Mouse (Mus musculus) neural tube, embryonic 13.5 days (tissue): ENCODE data around the gene RPS10-NUDT3. TPM values are rescaled to one million over a fixed set of nuclear protein-coding genes. Genes with fewer than 3 reads are reported as not detected.

Experiments
- ATAC-seq: fragments of 200-750 bp; cut with Nextera tagmentation; 2 replicates; pipeline ENCODE4 v1.8.0; 2017; ENCODE audit warnings: low read depth, mild to moderate bottlenecking, moderate TSS enrichment, moderate library complexity
- H3K27ac ChIP-seq: fragments of 300-500 bp; sonication (generic); replicated peaks from 2 replicates; pipeline ENCODE4 v1.5.1; 2015; ENCODE audit warnings: moderate library complexity, mild to moderate bottlenecking, inconsistent platforms
- H3K27me3 ChIP-seq: fragments of 300-500 bp; sonication (generic); 2 replicates; pipeline ENCODE4 v1.6.1; 2015; ENCODE audit warnings: mild to moderate bottlenecking, inconsistent platforms
- H3K36me3 ChIP-seq: fragments of 300-500 bp; sonication (generic); 2 replicates; pipeline ENCODE4 v1.6.1; 2015; ENCODE audit warnings: mild to moderate bottlenecking, inconsistent platforms
- H3K4me1 ChIP-seq: fragments of 300-500 bp; sonication (generic); replicated peaks from 2 replicates; pipeline ENCODE4 v1.6.1; 2015; ENCODE audit warnings: inconsistent platforms
- H3K4me2 ChIP-seq: fragments of 300-500 bp; sonication (generic); 2 replicates; pipeline ENCODE4 v1.6.1; 2015; ENCODE audit warnings: inconsistent platforms, mild to moderate bottlenecking, moderate library complexity
- H3K4me3 ChIP-seq: fragments of 300-500 bp; sonication (generic); 2 replicates; pipeline ENCODE4 v1.5.1; 2015; ENCODE audit warnings: mild to moderate bottlenecking, inconsistent platforms
- H3K9ac ChIP-seq: fragments of 300-500 bp; sonication (generic); 2 replicates; pipeline ENCODE4 v1.6.1; 2015; ENCODE audit warnings: moderate library complexity, mild to moderate bottlenecking, inconsistent platforms
- H3K9me3 ChIP-seq: fragments of 300-500 bp; sonication (generic); 2 replicates; pipeline ENCODE4 v1.6.1; 2016; ENCODE audit warnings: inconsistent platforms
- WGBS: fragments of 180-500 bp; shearing (Covaris S2); methylation state at CpG from one replicate; pipeline ENCODE4 v1.1.7; 2015; 5-methylcytosine and 5-hydroxymethylcytosine counted together
- polyA plus RNA-seq: library from polyadenylated mRNA; unstranded; fragments of >200 nt; fragmentation: Nextera tagmentation; extraction: Ambion mirVana; gene quantifications from 2 replicates; pipeline ENCODE4 v1.2.1, GENCODE M21; 2015

Gene RPS10-NUDT3
- not detected in 2 replicates for polyA plus RNA-seq

DNA sequence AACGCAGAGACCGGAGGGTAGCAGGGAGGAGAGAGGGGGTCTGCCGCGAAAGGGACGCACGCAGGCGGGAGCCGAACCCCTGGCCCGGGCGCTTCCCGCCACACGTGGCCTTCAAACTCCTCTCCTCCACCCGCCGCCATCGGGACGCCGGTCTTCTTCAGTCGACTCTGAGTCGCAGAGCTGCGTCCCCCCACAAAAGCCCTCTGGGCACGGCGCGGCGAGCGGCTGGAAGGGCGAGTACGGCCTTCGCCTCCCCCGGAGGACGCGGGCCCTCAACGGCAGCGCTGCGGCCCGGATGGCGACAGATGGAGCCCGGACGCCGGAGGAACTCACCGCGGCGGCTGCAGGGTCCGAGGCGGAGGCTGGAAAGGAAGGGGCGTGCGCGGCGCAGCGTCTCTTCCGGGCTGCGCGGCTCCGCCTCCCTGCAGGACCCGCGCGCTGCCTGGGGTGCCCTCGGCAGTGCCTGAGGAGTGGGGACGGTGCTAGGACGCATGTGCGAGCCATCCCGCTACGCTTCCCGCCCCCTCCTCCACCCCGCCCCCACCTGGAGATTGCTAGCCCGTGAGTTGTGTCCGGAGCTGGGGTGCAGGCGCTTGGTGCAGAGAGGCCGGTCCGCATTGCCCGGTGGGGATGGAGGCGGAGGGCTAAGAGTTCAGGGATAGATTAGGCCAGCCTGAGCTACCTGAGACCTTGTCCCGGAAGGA, at the start of gene RPS10-NUDT3:
TSS of gene RPS10-NUDT3 (minus strand) at position 352 of the 704 bp plus-strand sequence.
- no peaks in the 10 kb centered on the region for H3K27me3 ChIP-seq
- ATAC-seq = peak; percentile 98
- peak within 1 kb of the TSS; percentile 93 for H3K27ac ChIP-seq
- H3K4me1 ChIP-seq = peaks cover 49% of the 10 kb centered on the region
- peak within 1 kb of the TSS; percentile 70 for H3K4me3 ChIP-seq
- WGBS = under 1% methylated on average over 72 of the region's 72 CpGs
- H3K9me3 ChIP-seq = no peaks in the 10 kb centered on the region
- H3K9ac ChIP-seq = peak within 1 kb of the TSS; percentile 89
- H3K4me2 ChIP-seq = peak within 1 kb of the TSS; percentile 97
- peaks cover 36% of the 10 kb centered on the region for H3K36me3 ChIP-seq

DNA sequence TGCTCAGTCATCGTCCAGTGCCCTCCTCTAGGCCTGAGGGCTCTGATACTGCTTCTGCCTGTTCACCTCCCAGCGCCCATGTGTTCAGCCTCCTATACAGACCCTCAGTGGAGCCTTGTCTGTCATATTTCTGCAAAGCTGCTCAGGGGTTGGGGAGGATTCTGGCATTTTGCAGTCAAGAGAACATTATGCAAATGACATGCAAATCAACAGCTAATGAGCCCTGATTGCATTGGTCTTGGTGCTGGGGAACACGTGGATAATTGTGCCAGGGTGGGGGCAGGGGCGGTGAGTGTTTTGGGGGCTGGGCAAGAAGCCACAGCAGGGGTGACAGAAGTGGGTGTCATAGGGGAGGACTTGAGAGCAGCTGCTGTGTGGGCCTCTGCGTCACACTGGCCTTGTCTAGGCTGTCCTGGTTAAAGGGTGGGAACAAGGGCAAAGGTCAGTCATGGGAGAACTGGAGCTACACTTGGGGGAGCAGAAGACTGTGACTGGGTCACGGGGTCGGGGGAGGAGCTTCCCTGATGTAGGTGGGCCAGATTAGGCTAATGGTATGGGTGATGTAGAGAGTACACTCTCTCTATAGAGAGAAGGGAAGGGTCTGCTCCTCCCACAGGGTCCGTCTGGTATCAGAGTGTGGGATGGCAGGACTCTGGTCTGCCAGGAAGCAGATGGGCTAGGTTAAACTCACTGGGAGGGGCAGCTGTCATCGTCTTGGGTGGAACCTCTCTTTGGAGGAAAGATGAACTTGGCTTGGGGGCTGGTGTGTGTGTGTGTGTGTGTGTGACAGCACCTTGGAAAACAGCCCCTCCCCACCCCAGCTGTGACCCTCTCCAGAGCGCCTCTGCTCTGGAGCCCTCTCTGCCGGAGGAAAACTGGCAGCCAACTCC, 44.1 kb upstream of the RPS10-NUDT3 start:
- peak; percentile 83 for ATAC-seq
- WGBS = 20% methylated on average over 11 of the region's 11 CpGs
- Histone ChIP-seq H3K27me3 (no peaks in the 10 kb centered on the region), H3K9me3 (no peaks in the 10 kb centered on the region), H3K4me1 (peaks cover 34% of the 10 kb centered on the region), H3K4me2 (no peak overlapping the region), H3K4me3 (no peak overlapping the region), H3K9ac (0 out of 2 replicates have a peak overlapping the region, but pooled peaks have one; percentile 12), H3K27ac (peak overlapping the region; percentile 88), H3K36me3 (no peaks in the 10 kb centered on the region)

DNA sequence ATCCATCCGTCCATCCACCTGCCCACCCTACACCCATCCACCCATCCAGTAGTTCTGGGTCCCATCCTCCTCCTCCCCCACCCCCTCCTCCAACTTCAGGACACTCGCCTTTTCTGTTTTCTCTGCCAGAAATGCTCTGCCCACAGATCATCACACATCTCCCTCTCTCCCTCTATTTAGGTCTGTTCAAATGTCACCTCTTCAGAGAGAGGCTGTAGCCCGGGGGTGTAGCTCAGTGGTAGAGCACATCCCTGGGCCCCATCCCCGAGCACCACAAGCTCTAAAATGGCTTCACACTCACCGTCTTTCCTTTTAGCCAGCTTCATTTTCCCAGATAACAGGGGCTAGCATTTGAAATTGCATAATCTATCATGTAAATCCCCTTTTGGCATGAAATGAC, 42.7 kb upstream of the RPS10-NUDT3 start:
- Histone ChIP-seq H3K27me3 (no peaks in the 10 kb centered on the region), H3K36me3 (no peaks in the 10 kb centered on the region), H3K9me3 (no peaks in the 10 kb centered on the region), H3K4me1 (peaks cover 34% of the 10 kb centered on the region), H3K4me3 (no peak overlapping the region), H3K4me2 (no peak overlapping the region), H3K9ac (no peak overlapping the region), H3K27ac (peak overlapping the region; percentile 88)
- ATAC-seq = no peak
- WGBS = 82% methylated on average over 5 of the region's 5 CpGs

DNA sequence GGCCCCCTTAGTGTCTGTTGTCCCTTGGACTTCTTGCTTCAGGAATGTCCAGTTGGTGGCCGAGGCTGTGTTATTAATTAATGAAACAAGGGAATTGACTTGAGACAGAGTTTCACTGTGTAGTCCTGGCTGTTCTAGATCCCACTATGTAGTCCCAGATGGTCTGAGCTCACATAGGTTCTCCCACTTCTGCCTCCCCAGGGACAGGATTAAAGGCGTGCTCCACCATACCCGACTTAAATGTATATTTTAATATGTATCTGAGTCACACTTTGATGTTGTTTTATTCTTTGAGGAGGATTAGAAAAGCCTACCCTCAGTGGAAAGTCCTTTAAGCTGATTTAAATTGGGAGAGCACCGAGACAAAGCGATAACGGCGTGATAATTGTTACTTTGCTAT, 41.2 kb upstream of the RPS10-NUDT3 start:
- H3K36me3 ChIP-seq = no peaks in the 10 kb centered on the region
- ATAC-seq = no peak
- H3K4me1 ChIP-seq = peaks cover 34% of the 10 kb centered on the region
- no peaks in the 10 kb centered on the region for H3K27me3 ChIP-seq
- H3K4me3 ChIP-seq = no peak overlapping the region
- H3K4me2 ChIP-seq = no peak overlapping the region
- no peak overlapping the region for H3K9ac ChIP-seq
- H3K9me3 ChIP-seq = no peaks in the 10 kb centered on the region
- 77% methylated on average over 7 of the region's 7 CpGs for WGBS
- no peak overlapping the region for H3K27ac ChIP-seq

DNA sequence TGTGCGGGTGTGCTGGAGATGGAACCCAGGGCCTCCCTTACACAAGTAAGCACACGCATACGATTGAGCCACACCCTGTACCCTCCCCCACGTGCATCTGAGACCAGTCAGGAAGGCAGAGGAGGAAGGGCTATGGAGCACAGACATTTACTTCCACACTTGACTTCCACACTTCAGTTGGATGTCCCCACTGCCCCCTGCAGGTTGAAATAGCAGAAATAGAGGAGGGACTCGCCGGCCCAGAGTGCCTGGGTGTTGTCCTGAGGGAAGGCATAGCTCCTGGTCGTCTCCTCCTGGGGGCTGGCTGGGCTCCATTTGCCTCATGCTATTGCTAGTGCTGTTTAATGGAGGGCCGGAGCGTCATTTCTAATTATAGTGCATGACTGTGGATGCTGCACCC, 40.4 kb upstream of the RPS10-NUDT3 start:
- WGBS = 59% methylated on average over 9 of the region's 9 CpGs
- no peak overlapping the region for H3K27ac ChIP-seq
- no peaks in the 10 kb centered on the region for H3K9me3 ChIP-seq
- ATAC-seq = no peak
- no peaks in the 10 kb centered on the region for H3K27me3 ChIP-seq
- H3K4me2 ChIP-seq = no peak overlapping the region
- H3K4me1 ChIP-seq = peaks cover 34% of the 10 kb centered on the region
- H3K36me3 ChIP-seq = no peaks in the 10 kb centered on the region
- H3K4me3 ChIP-seq = no peak overlapping the region
- no peak overlapping the region for H3K9ac ChIP-seq

DNA sequence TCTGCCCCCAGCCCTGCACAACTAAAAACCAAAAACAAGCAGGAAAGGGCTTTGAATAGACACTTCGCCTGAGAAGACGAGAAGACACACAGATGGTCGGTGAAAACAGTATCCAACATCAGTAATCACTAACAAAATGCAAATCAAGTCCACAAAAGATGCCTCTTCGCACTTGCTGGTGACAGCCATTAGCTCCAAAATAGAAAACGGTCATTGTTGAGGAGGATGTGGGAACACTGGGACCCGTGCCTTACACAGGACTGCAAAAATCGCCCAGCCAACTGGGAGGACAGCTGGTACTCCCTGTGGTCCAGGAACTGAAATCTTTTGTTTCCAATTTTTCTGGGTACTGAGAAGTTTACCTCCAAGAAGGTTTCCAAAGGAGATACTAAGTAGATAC, 38.9 kb upstream of the RPS10-NUDT3 start:
- H3K4me1 ChIP-seq = peaks cover 20% of the 10 kb centered on the region
- H3K4me3 ChIP-seq = no peak overlapping the region
- H3K27me3 ChIP-seq = no peaks in the 10 kb centered on the region
- H3K9ac ChIP-seq = no peak overlapping the region
- no peaks in the 10 kb centered on the region for H3K36me3 ChIP-seq
- WGBS = 51% methylated on average over 7 of the region's 7 CpGs
- no peak for ATAC-seq
- H3K9me3 ChIP-seq = no peaks in the 10 kb centered on the region
- H3K27ac ChIP-seq = no peak overlapping the region
- H3K4me2 ChIP-seq = no peak overlapping the region

DNA sequence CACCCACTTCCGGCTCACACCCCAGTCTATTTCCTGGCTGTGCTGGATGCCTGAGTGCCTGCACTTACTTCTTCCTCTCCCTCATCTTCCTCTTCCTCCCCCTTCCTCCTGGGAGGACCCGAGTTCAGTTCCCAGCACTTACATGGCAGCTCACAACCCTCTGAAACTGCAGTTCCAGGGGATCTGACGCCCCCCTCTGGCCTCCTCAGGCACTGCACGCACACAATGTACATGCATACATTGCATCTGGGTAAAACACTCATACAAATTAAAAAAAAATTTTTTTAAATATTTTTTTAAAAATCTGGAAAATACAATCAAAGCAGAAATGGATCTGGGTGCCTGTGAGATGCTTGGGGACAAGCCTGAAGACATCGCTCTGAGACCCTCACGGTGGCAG, 36.7 kb upstream of the RPS10-NUDT3 start:
- ATAC-seq = no peak
- Histone ChIP-seq H3K27me3 (no peaks in the 10 kb centered on the region), H3K36me3 (no peaks in the 10 kb centered on the region), H3K27ac (no peak overlapping the region), H3K4me1 (peaks cover 3% of the 10 kb centered on the region), H3K4me2 (no peak overlapping the region), H3K9ac (no peak overlapping the region), H3K4me3 (no peak overlapping the region), H3K9me3 (no peaks in the 10 kb centered on the region)
- 86% methylated on average over 6 of the region's 6 CpGs for WGBS

DNA sequence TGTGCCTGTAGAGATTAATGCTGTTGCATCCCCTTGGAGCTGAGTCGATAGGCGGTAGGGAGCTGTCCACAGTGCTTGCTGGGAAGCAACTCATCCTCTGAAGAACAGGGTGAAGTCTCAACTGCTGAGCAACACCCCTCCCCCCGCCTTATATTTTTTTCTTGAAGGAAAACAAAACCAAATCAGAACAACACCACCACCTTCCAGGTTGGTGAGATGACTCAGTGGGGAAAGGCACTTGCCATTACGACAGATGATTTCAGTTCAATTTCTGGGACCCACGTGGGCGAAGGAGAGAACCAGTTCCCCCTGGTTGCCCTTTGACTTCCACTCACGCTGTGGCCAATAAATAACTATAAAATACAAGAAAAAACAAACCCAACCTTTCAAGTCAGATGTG, 23.7 kb upstream of the RPS10-NUDT3 start:
- H3K4me1 ChIP-seq = peaks cover 28% of the 10 kb centered on the region
- H3K9me3 ChIP-seq = no peaks in the 10 kb centered on the region
- H3K27me3 ChIP-seq = peaks cover 26% of the 10 kb centered on the region
- 71% methylated on average over 7 of the region's 7 CpGs for WGBS
- no peaks in the 10 kb centered on the region for H3K36me3 ChIP-seq
- no peak overlapping the region for H3K4me2 ChIP-seq
- ATAC-seq = no peak
- no peak overlapping the region for H3K9ac ChIP-seq
- H3K27ac ChIP-seq = no peak overlapping the region
- no peak overlapping the region for H3K4me3 ChIP-seq

DNA sequence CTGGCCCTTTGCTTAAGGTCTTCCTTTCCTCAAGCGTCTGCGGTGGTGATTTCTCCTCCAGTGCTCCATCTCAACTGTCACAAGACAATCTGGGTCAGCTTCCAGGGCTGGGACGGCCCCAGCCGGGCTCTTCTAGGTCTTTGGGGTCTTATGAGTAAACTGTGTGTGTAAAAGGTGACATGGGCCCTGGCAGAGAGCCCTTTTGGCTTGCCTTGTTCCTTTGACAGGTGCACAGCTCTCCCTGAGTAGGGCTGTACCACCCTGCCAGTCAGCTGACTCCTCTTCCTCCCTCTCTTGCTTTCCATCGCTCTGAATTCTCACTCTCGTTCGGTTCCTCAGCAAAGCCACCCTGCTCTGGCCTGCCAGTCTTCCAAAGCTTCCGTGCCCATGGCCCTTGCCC, 22.1 kb upstream of the RPS10-NUDT3 start:
- ATAC-seq = no peak
- H3K4me2 ChIP-seq = 0 out of 2 replicates have a peak overlapping the region, but pooled peaks have one; percentile 72
- peaks cover 26% of the 10 kb centered on the region for H3K27me3 ChIP-seq
- H3K27ac ChIP-seq = no peak overlapping the region
- H3K4me3 ChIP-seq = no peak overlapping the region
- 74% methylated on average over 8 of the region's 8 CpGs for WGBS
- H3K4me1 ChIP-seq = peaks cover 28% of the 10 kb centered on the region
- no peaks in the 10 kb centered on the region for H3K9me3 ChIP-seq
- H3K36me3 ChIP-seq = no peaks in the 10 kb centered on the region
- 0 out of 2 replicates have a peak overlapping the region, but pooled peaks have one; percentile 26 for H3K9ac ChIP-seq

DNA sequence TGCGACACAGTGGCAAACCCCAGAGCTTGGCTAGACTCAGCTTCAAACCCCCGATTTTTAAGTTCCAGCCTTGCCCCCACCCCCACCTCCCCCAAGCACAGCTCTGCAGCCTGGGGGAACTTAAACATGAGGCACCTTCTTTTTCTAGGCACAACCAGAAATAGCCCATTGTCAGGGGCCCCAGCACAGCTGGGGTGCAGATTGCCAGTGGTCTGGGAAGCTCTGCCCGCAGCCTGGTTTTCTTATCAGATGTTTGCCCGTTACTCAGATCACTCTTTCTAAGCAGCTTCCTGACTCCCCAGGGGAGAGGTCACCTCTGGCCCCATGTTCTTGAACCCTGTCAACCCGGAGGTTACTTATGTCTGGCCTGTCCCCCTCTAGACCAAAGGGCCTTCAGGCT, 21.4 kb upstream of the RPS10-NUDT3 start:
- 24% methylated on average over 5 of the region's 5 CpGs for WGBS
- peak overlapping the region; percentile 83 for H3K9ac ChIP-seq
- peaks cover 28% of the 10 kb centered on the region for H3K4me1 ChIP-seq
- no peaks in the 10 kb centered on the region for H3K9me3 ChIP-seq
- no peaks in the 10 kb centered on the region for H3K36me3 ChIP-seq
- no peak for ATAC-seq
- no peak overlapping the region for H3K27ac ChIP-seq
- peaks cover 26% of the 10 kb centered on the region for H3K27me3 ChIP-seq
- peak overlapping the region; percentile 60 for H3K4me3 ChIP-seq
- H3K4me2 ChIP-seq = peak overlapping the region; percentile 72

DNA sequence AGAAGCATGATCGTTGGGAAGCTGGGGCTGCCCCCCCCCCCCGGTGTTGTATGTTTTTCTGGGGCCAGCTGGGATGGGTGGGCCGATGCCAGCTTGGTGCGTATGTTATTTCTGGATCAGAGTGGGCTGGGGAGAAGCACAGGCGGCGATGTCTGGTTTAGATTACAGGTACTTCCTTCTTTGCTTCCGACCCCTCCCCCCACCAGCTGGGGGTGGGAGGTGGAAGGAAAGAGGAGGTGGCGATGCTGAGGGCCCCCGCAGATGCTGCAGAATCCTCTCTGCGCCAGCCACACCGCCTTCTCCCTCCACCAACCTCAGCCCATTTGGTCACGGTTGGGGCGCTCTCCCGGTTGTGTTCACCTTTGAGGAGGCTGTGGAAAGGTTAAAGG, 21.0 kb upstream of the RPS10-NUDT3 start:
- peak overlapping the region; percentile 72 for H3K4me2 ChIP-seq
- H3K36me3 ChIP-seq = no peaks in the 10 kb centered on the region
- peak; percentile 42 for ATAC-seq
- peaks cover 28% of the 10 kb centered on the region for H3K4me1 ChIP-seq
- peak overlapping the region; percentile 76; the same call in 1 of the 2 replicates for H3K27ac ChIP-seq
- 3% methylated on average over 14 of the region's 14 CpGs for WGBS
- H3K27me3 ChIP-seq = peaks cover 26% of the 10 kb centered on the region
- H3K9ac ChIP-seq = peak overlapping the region; percentile 83
- H3K9me3 ChIP-seq = no peaks in the 10 kb centered on the region
- H3K4me3 ChIP-seq = peak overlapping the region; percentile 60
